Mouse (Mus musculus): ENCODE measurements at regions not wholly inside any gene's neighbourhood (a gene's known extent, or its start where the extent isn't known, plus 50 kb on each side); places are given as distances from the start of the nearest gene placed in this dataset.
A peak's percentile ranks its signal among the peaks of the same experiment; 100 is the strongest.

GRCm38 (mm10) chr1:14513662-14514061, 1579.5 kb downstream of the 4930444P10Rik start:
- no peak for DNase-seq (ENCODE audit: extremely low read depth, low read depth)

GRCm38 (mm10) chr1:14512481-14513285, 1580.4 kb downstream of the 4930444P10Rik start:
- no peak for DNase-seq (ENCODE audit: extremely low read depth, low read depth)

- no peak for DNase-seq (ENCODE audit: extremely low read depth, low read depth)
These were observed 1586.1 kb downstream of the 4930444P10Rik start for GRCm38 (mm10) chr1:14506831-14507690.

- DNase-seq (ENCODE audit: extremely low read depth, low read depth) = no peak
These were observed 1586.8 kb downstream of the 4930444P10Rik start for GRCm38 (mm10) chr1:14506201-14506830.

GRCm38 (mm10) chr1:14505741-14506140, 1587.4 kb downstream of the 4930444P10Rik start:
- no peak for DNase-seq (ENCODE audit: extremely low read depth, low read depth)

- DNase-seq (ENCODE audit: extremely low read depth, low read depth) = no peak
These were observed 1588.3 kb downstream of the 4930444P10Rik start for GRCm38 (mm10) chr1:14504767-14505343.

DNA sequence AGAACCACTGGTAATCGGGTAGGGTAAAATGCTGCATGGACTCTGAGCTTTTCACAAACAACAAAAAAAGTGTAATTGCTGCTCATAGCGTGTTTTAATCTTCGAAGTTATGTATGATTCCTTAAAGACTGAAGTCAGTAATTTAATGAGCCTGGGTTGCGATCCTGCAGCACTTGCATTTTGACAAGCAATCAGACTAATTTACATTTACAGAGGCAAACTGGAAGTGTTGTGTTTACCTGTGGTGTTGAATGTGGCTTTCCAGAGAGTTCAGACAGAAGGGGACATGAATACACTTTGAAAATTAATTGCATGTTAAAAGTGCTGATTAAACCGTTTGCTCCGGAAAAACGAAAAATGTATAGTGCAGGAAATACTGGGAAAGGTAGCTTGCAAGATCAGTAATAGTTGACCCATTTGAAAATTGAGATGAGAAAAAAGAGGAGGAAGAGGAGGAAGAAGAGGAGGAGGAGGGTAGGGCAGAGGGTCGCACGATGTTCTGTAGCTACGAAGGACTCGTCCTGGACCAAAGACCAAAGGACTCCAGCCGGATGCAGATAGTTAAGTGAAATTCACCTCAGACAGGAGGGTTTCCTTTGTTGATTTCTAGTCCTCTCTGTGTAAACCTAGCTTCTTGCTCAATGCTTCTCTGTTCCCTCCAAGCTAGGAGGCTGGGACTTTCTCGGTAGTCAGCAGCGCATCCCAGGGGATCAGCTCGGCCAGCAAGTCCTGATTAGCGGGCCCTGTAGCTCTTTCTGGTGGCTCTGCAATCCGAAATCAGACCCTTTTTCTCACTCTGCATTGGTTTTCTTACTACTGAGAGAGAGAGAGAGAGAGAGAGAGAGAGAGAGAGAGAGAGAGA, 1589.0 kb downstream of the 4930444P10Rik start:
- no peak for DNase-seq (ENCODE audit: extremely low read depth, low read depth)

GRCm38 (mm10) chr1:14503193-14503800, 1589.8 kb downstream of the 4930444P10Rik start:
- DNase-seq (ENCODE audit: extremely low read depth, low read depth) = no peak

- DNase-seq (ENCODE audit: extremely low read depth, low read depth) = no peak
These were observed 1594.0 kb downstream of the 4930444P10Rik start for GRCm38 (mm10) chr1:14499105-14499504.

GRCm38 (mm10) chr1:14490026-14490425, 1603.1 kb downstream of the 4930444P10Rik start:
- DNase-seq (ENCODE audit: extremely low read depth, low read depth) = no peak

DNA sequence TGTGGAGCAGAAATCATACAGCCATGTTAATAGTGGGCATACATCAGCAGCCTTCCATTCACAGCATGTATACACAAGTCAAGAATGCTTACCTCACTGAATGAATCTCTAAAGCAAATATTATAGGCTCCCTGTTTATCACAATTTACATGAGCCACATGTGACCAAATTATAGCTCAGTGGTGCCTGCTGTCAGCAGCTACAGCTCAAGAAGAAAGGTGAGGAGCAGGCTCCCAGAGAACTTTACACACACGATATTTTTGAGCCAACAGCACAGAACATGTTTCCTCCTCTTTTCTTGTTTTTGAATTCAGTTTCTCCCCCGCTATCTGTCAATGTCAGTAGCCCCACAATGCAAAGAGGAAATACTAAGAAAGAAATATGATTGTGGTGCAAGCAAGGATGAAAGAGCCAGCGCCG, 1605.4 kb downstream of the 4930444P10Rik start:
- DNase-seq (ENCODE audit: extremely low read depth, low read depth) = no peak

DNA sequence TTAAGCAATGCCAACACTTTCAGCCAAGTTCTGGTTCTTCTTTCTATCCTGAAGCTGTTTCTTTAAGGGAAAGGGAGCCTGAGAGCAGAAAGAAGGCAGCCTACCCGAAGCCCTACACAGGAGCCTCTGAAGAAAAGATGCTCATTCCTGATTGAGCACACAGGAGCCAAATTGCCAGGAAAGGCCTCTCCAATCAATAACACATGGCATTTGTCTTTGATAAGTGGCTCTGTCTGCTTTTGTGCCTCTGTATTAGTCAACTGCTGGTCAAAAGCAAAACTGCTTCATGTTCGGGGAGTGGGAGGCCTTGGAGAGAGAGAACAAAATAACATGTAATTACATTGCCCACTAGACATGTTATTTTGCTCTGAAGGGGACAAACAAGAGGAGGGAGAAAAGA, 1607.4 kb downstream of the 4930444P10Rik start:
- no peak for DNase-seq (ENCODE audit: extremely low read depth, low read depth)

- peak; percentile 85 for DNase-seq (ENCODE audit: extremely low read depth, low read depth)
These were observed 1608.8 kb downstream of the 4930444P10Rik start for GRCm38 (mm10) chr1:14484121-14484916.

DNA sequence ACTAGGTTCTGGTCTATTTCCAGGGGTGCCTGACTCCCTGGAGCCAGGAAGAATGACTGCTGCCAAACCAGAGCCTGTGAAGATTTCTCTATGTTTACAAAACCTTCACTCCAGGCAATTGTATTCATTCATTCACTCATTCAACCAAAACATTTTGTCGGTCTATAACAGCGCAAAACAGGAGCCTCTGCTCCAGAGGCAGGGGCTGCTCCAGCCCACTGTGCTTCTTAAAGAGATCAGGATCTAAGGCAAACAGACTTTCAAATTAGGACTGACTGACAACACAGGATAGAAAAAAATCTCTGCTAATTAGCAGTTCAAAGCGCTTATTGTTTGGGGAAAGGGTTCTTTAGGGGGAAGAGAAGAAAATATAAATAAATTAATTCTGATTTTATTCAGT, 1620.8 kb downstream of the 4930444P10Rik start:
- no peak for DNase-seq (ENCODE audit: extremely low read depth, low read depth)

- DNase-seq (ENCODE audit: extremely low read depth, low read depth) = no peak
These were observed 1621.6 kb downstream of the 4930444P10Rik start for GRCm38 (mm10) chr1:14471551-14471950.

- no peak for DNase-seq (ENCODE audit: extremely low read depth, low read depth)
These were observed 1628.2 kb downstream of the 4930444P10Rik start for GRCm38 (mm10) chr1:14464788-14465482.

GRCm38 (mm10) chr1:14462496-14462895, 1630.6 kb downstream of the 4930444P10Rik start:
- no peak for DNase-seq (ENCODE audit: extremely low read depth, low read depth)

- DNase-seq (ENCODE audit: extremely low read depth, low read depth) = no peak
These were observed 1632.3 kb downstream of the 4930444P10Rik start for GRCm38 (mm10) chr1:14460811-14461210.

DNA sequence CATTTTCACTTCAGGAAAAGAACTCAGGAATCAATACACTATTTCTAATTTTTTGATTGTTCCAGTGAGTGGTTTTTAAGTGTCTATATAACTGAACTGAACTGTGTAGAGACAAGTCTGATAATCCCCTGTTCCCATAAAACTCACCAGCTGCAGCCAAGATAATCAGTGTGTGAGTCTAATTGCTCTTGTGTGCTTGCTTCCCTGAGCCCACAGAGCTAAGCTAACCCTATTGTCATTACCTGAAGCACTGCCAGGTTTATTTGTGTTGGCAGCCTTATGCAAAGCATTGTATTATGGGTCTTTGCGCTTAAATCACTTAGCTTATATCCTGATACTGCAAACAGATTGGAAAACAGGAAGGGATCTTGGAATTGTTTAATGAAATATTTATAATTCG, 1663.8 kb downstream of the 4930444P10Rik start:
- no peak for DNase-seq (ENCODE audit: extremely low read depth, low read depth)

Data from MEL-GATA-1-ER (cell line).